ENCODE assay signal across 9 mouse cellular contexts in the genomic region with DNA sequence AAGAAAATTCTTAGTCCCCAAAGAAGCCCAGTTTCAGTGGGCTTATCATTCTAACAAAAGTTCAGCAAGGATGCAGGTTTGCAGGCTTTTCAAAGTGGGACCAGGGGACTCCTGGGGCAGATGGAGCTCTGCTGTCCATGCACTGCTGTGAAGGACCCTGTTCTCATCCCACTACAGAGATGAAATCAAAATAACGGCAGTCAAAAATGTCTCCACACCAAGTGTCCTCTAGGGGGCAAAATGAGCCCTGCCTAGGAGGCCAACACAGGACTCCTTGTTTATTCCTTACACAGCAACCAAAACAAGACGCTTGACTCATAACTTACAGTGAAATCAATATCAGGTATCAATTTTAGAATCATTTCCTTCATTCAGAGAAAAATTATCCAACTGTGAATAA.
DNase-seq lines count a peak whose midpoint lies in the region; ATAC-seq and TF ChIP-seq lines count a peak whose summit lies in the region.
"Had no signal": no experiment of that assay in that cellular context is flagged by ENCODE, and none has a peak within 500 bp of the region (broad histone marks: within the 10 kb centered on the region; RNA-seq: fewer than 3 reads in every experiment).

No protein-coding gene starts in this region.

- no peak for TF ChIP-seq EP300 in heart, postnatal 0 days (IDR thresholded peaks at IDR 0.05; ENCODE audit: low read depth)

- H3K27ac ChIP-seq in heart, postnatal 0 days (ENCODE audit: low read depth): no peak overlapping the region
- H3K27ac ChIP-seq in forebrain, embryonic 14.5 days (ENCODE audit: low read depth, low read length): no peak overlapping the region
- H3K27ac ChIP-seq: heart, embryonic 15.5 days had no signal

- peak; percentile 70 for TF ChIP-seq CTCF in heart, postnatal 0 days (IDR thresholded peaks at IDR 0.05; ENCODE audit: low read depth)
- TF ChIP-seq CTCF in brain, embryonic 14.5 days (IDR thresholded peaks at IDR 0.05; ENCODE audit: borderline replicate concordance, extremely low read depth, insufficient read depth, insufficient read length): peak; percentile 59; the same call in 1 of the 2 replicates

- H3K4me3 ChIP-seq in heart, postnatal 0 days (ENCODE audit: low read depth, low read length): no peak overlapping the region
- no peak overlapping the region for H3K4me3 ChIP-seq in forebrain, embryonic 14.5 days (ENCODE audit: low read depth, low read length)
- H3K4me3 ChIP-seq: heart, embryonic 15.5 days had no signal

- no peaks in the 10 kb centered on the region for H3K9me3 ChIP-seq in heart, postnatal 0 days (replicated peaks; ENCODE audit: control insufficient read depth, low read length)
- H3K9me3 ChIP-seq in forebrain, embryonic 14.5 days (replicated peaks; ENCODE audit: control insufficient read depth, low read length): no peaks in the 10 kb centered on the region
- H3K9me3 ChIP-seq: heart, embryonic 15.5 days had no signal

- no peak for TF ChIP-seq POLR2A in brain, embryonic 14.5 days (IDR thresholded peaks at IDR 0.05; ENCODE audit: borderline replicate concordance, extremely low read depth, insufficient read depth, insufficient read length, poor library complexity, severe bottlenecking)

- H3K4me1 ChIP-seq in heart, postnatal 0 days (ENCODE audit: control insufficient read depth, insufficient read depth): 0 out of 2 replicates have a peak, but pooled peaks cover 6% of the 10 kb centered on the region
- H3K4me1 ChIP-seq in forebrain, embryonic 14.5 days (ENCODE audit: control insufficient read depth, insufficient read depth, low read length): no peaks in the 10 kb centered on the region

- H3K27me3 ChIP-seq in heart, postnatal 0 days (ENCODE audit: control insufficient read depth, insufficient read depth, low read length): no peaks in the 10 kb centered on the region
- H3K27me3 ChIP-seq in forebrain, embryonic 14.5 days (replicated peaks; ENCODE audit: control insufficient read depth, insufficient read depth, low read length): no peaks in the 10 kb centered on the region
- H3K27me3 ChIP-seq: heart, embryonic 15.5 days had no signal

- H3K4me2 ChIP-seq in heart, postnatal 0 days (ENCODE audit: low read depth, low read length): no peak overlapping the region
- H3K4me2 ChIP-seq in forebrain, embryonic 14.5 days (ENCODE audit: low read length): no peak overlapping the region
- H3K4me2 ChIP-seq: heart, embryonic 15.5 days had no signal

- H3K9ac ChIP-seq in heart, postnatal 0 days (replicated peaks; ENCODE audit: low read depth, low read length): no peak overlapping the region
- no peak overlapping the region for H3K9ac ChIP-seq in forebrain, embryonic 14.5 days (ENCODE audit: low read length)
- H3K9ac ChIP-seq: heart, embryonic 15.5 days had no signal

- H3K36me3 ChIP-seq in heart, postnatal 0 days (replicated peaks; ENCODE audit: control insufficient read depth, insufficient read depth, low read length): no peaks in the 10 kb centered on the region
- H3K36me3 ChIP-seq in forebrain, embryonic 14.5 days (ENCODE audit: control insufficient read depth, insufficient read depth, low read length): no peaks in the 10 kb centered on the region
- H3K36me3 ChIP-seq: heart, embryonic 15.5 days had no signal

- 31% methylated on average over 2 of the region's 2 CpGs for WGBS in heart, postnatal 0 days
- 43% methylated on average over 2 of the region's 2 CpGs for WGBS in forebrain, embryonic 14.5 days

- no peak for ATAC-seq in heart, postnatal 0 days (ENCODE audit: insufficient read depth, low read depth)
- ATAC-seq in forebrain, embryonic 14.5 days: no peak

- peak; percentile 45 for DNase-seq in heart, postnatal 0 days (ENCODE audit: low spot score)
- no peak for DNase-seq in heart, adult 11 months
- peak; percentile 3 to 6 for DNase-seq in B cell, adult 2 months
- DNase-seq in brain, embryonic 14.5 days (ENCODE audit: low read depth): peak; percentile 43
- DNase-seq in forebrain, embryonic 14.5 days (ENCODE audit: low spot score): peak; percentile 37
- DNase-seq in layer of hippocampus, adult 8-10 months (ENCODE audit: low spot score in 2 of 2): peak; percentile 22 to 41
- peak; percentile 36 for DNase-seq in retina, postnatal 1 day
- no peak for DNase-seq in spleen, adult 18-20 months

Comparison
In these comparisons a context has a peak if more than half of its experiments do, and no peak if none do; other contexts are left out.
1. DNase-seq: peak in heart, postnatal 0 days (single experiment), B cell, adult 2 months (2 of 2), brain, embryonic 14.5 days (single experiment), forebrain, embryonic 14.5 days (single experiment), layer of hippocampus, adult 8-10 months (2 of 2) and retina, postnatal 1 day (single experiment); none in heart, adult 11 months (single experiment) and spleen, adult 18-20 months (0 of 2).